Mouse (Mus musculus) heart, embryonic 10.5 days (tissue): ENCODE measurements around the gene Ankrd53. TPM values are rescaled to one million over a fixed set of nuclear protein-coding genes. Genes with fewer than 3 reads are reported as not detected.

ENCODE experiments used
- polyA plus RNA-seq: library from polyadenylated mRNA; unstranded; fragments of >200 nt; fragmentation: Nextera tagmentation; extraction: Ambion mirVana; gene quantifications from 2 replicates; pipeline ENCODE4 v1.2.1, GENCODE M21; 2016

The Ankrd53 gene
- polyA plus RNA-seq, 1 experiment from 2014 or later: 0.10 TPM

Other genes with a start within 250 kb of the Ankrd53 start
- 1.7 and 7.0 TPM in 2 replicates for gene Actg2, start 226.4 kb upstream of the Ankrd53 start, polyA plus RNA-seq
- 23.3 and 23.5 TPM in 2 replicates for gene Stambp, start 189.9 kb upstream of the Ankrd53 start, polyA plus RNA-seq
- not detected in 2 replicates for gene Clec4f, start 106.5 kb upstream of the Ankrd53 start, polyA plus RNA-seq
- gene Cd207, start 84.8 kb upstream of the Ankrd53 start, polyA plus RNA-seq: not detected in 2 replicates
- gene Vax2, start 51.4 kb upstream of the Ankrd53 start, polyA plus RNA-seq: not detected in 2 replicates
- not detected in 2 replicates for gene Atp6v1b1, start 19.7 kb upstream of the Ankrd53 start, polyA plus RNA-seq
- 82.4 and 88.7 TPM in 2 replicates for gene Tex261, start 13.2 kb downstream of the Ankrd53 start, polyA plus RNA-seq
- 44.1 and 49.4 TPM in 2 replicates for gene Nagk, start 32.3 kb downstream of the Ankrd53 start, polyA plus RNA-seq
- 13.9 and 20.3 TPM in 2 replicates for gene Paip2b, start 69.1 kb downstream of the Ankrd53 start, polyA plus RNA-seq
- 44.7 and 51.8 TPM in 2 replicates for gene Zfp638, start 104.5 kb downstream of the Ankrd53 start, polyA plus RNA-seq
- gene Dysf, start 245.9 kb downstream of the Ankrd53 start, polyA plus RNA-seq: 13.7 and 18.0 TPM in 2 replicates